Mouse (Mus musculus) frontal cortex, postnatal 10 days (tissue): ENCODE measurements around the gene Bpifc.

Source experiments
- DNase-seq, 2 experiments: peaks; one replicate each; pipeline ENCODE4 v3.0.0; 2022; ENCODE audit warnings: low spot score in 2 of 2, mixed read lengths in 1 of 2

Bpifc gene

DNA sequence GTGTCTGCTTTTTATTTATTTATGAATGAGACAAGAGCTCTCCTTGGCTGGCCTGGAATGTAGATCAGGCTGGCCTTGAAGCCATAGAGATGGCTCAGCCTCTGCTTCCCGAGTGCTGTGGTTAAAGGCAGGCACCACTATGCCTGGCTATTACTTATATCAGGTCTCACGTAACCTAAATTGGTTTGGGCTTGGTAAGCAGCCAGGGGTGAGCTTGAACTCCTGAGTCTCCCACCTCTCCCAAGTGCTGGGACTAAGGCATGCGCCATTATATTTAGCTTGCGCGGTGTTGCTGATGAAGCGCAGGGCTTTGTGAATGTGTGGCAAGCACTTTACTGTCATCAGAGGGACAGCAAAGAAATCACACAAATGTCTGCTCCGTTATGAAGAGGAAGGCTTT, 6.1 kb upstream of the Bpifc start:
- DNase-seq: no peak

DNA sequence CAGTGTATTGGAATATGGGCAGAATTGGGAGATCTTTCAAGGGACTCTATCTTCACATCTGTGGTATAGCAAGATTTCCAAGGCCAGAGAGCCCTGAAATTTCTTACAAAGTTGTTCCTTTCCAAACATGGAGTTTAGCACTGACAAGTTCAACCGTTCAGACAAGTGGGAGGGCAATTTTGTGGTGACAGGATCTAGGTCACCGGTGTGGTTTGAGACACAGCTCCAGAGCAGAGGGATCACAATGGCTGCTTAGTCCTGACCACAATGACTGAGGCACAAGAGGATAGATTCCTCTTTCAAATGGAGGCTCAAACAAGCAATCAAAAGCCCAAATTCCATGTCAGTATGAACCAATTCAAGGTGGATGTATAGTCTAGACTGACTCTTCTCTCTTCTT, 523 bp downstream of the Bpifc start:
- DNase-seq: no peak

DNA sequence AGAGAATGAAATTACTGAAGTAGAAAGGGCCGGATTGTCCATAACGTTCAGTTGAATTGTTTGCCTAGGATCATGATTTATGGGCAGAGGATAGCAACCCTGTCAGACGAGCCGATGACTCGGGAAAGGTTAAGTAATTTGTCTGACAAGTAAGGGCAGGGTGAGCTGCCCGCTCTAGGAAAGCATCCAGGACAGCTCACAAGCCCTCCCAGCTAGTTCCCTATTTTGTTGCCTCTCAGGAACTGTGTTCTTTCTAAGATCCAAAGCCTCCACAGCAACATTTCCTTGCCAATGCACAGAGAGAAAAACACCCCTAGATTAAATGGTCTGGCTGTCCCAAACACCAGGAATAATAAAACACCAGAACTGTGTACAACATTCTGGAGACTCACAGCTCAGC, 1.1 kb downstream of the Bpifc start:
- DNase-seq: no peak

DNA sequence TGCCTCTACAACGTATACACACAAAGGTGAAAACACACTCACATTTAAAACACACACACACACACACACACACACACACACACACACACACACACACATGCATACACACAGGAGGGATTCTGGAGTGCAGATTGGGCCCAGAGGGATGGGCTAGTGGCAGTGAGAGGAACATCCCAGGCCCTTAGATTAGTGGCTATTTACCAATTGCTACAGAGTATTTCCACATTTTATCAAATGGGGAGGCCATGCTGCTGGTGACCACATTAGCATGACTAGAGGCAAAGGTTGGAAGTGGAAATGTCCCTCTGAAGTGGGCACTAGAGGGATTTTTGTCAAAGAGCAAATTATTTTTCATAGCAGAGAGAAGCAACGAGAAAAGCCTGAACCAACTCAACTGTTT, 2.0 kb downstream of the Bpifc start:
- no peak for DNase-seq

DNA sequence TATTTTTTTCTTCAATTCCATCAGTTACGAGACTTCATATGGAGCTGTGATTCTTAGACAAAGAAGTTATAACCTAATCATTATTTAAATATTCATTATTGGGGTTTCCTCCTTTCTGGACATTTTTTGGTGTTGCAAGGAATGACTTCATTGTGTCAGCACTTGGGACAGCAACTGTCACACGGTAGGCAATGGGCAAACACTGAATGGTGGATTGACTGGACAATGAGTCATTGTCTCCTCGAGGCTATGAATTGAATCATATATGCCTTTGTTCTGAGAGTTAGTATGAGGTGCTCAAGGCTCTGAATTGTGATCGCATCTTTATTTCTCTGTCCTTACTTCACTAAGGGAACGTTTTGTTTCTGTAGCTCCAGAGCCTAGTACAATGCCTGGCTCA, 5.2 kb downstream of the Bpifc start:
- no peak for DNase-seq

DNA sequence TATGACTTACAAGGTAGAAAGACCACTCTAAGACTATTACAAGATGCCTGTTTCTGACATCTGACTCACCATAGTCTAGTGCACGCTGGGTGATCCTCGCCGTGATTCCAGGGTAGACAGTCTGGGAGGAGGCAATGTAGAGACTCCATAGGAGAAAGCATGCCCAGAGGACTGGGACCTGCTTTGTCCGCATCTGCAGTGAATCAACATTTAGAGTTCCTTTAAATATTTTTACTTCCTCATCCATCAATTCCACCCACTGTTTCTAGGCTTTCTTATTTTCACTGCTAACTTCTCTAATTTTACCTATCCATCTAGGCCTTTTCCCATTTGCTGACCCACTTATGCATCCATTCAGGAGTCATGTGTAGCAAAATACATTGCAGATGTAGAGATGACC, 11.2 kb downstream of the Bpifc start:
- DNase-seq: no peak

DNA sequence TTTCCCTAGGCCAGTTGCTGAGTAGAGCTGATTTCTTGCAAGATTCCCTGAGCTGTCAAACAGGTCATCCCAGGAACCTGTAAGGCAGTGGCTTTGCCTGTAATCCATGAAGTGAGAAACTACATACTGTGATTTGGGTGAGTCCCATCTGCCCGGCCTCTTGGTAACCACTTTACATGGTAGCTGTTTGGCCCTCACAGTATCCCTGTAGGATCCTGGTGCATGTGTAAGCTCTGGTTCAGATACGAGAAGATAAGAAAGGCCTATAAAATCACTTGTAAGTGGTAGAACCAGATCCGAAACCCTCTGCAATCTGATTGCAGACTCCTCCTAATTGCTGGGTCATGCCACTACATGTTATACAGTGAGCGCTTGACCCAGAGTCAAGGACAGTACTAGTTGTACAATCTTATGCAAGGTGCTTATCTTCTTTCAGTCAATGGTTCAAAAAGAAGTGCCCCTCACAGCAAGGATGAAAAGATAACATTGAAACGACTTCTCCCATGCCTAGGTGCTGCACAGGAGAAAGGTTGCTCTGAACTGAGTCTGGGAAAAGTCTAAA, 17.1 kb downstream of the Bpifc start:
- DNase-seq: no peak

DNA sequence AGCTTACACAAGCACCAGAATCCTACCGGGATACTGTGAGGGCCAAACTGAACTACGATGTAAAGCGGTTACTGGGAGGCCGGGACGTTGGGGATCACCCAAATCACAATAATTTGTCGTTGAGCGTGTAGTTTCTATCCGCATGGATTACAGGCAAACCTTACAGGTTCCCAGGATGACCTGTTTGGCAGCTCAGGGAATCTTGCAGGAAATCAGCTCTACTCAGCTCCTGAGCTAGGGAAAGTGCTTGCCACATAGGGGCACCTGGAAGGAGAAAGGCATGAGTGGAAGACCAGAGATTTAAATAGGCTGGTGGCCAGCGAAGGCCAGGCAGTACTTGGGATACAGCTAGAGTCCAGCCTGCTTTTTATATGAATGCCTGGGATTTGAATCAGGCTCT, 17.9 kb downstream of the Bpifc start:
- no peak for DNase-seq

DNA sequence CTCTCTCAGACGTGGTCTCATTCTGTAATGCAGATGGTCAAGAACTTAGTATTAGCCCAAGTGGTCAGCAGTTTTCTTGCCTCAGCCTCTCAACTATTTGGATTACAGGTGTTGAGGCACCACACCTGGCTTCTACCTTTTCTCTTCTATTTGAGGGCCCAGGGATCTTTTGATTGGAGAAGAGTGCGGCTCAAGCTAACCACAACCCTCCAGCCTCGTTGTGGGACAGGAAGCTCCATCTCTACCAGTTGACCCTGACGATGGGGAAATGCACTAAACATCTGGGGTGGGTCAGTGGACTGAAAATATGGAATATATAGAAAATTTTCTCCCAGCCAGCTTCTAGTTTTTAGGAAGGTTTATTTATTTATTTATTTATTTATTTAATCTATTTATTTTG, 19.3 kb downstream of the Bpifc start:
- DNase-seq: no peak

DNA sequence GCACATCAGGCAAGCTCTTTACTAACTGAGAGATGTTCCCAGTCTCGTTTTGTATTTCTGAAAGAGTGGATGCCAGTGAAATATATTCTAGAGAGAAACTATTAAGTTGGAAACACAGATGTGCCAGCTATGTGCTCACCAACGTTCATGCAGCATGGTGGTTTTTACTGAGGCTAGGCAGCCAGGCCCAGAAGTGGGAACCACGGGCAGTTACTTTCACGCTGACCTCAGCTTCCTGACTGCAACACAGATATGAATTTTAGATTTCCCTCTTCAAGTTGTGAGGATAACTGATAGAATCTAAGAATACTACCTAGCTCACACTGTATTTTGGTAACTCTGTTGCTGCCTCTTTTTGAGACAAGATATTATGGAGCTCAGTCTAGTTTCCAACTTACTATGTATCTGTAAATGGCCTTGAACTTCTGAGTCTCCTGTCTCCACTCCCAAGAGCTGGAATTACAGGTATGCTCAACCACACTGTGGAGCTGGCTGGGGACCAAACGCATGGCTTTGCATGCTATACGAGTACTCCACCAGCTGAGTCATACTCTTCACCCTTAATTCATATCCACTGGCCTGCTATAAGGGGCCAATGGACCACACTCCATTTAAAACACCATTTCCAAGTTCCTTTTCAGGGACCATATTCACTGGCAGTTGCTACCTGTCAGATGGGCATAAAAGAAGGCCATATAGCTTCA, 22.1 kb downstream of the Bpifc start:
- DNase-seq: no peak

DNA sequence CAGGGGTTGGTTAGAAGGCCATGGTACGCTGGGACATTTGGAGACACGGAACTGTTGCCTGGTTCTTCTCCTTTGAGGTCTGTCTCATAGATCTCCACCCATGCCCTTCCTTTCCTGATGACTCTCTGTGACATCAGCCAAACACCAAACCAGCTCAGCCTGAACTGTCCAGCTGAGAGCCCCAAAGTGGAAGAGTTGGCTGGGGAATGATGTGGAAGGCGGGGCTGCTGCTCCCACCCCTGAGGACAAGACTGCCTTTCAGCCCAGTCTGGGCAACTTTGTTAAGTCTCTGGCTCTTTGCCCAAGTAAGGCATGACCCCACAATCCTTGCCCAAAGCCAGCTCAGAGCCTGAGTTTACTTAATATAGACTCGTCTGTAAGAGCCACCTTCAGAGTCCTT, 38.8 kb downstream of the Bpifc start:
- peak; percentile 16 to 32 for DNase-seq

DNA sequence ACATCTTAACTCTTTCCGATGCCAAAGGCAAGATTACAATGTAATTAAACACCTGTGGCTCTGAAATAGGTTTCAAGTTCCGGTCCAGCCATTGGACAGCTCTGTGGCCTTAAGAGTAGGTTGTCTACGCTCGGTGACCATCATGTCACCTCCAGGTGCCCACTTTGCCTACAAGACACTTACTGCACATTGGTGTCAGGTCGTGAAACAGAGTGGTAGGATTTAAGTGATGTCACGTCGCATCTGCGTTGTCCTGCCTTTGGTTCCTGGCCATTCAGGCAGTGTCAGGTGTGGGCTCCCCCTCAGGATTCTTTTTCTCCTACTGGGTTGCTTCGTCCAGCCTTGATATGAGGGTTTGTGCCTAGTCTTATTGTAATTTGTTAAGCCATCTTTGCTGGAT, 39.9 kb downstream of the Bpifc start:
- no peak for DNase-seq

DNA sequence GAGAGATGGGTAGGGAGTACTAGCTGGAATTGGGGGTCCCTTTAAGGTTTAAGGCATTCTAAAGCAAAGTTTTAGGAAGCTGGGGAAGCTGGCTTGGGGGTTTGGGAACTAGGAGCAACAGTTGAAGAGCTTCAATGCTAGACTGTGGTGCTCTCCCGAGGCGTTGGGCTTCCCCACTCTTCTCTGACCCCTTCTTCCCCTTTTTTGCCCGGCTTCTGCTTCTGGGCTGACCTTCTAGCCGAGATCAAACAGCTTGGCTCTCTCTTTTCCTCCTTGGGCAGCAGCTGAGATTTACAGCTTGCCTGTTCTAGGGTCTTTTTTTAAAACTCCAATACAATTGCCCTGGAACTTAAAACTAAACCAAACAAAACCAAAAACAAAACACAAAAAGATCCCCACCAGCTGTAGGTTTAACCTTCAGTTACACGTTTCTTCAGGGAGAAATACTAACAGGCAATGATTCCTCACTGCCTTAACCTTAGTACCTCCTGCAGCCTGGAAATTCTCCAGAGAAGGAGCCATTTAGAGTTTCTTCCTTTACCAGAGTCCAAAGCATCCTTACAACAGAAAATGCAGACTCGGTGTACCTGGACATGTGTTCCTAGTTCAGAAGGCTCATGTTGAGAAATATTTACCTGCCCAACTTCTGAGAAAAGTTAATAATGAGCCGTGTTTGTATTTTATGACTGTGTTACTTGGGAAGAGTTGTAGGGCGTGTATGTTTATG, 41.6 kb downstream of the Bpifc start:
- DNase-seq: no peak

DNA sequence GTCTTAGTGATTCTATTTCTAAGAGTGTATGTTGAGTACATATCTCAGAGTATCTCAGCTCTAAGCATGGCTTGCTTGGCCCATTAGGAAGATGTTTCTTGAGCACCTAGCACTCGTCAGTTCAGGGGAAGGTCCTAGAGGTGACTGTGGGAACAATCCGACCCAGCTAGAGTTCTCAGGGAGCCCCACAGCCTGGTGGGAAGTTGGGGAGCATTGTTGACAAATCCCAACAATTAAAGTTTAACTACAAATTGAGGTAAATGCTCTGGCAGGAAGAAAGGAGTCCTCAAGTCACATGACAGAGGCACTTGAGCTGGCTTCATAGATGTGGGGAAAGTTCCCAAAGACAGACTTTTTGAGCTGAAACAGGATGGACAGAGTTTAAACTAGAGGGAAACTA, 43.0 kb downstream of the Bpifc start:
- DNase-seq: no peak

DNA sequence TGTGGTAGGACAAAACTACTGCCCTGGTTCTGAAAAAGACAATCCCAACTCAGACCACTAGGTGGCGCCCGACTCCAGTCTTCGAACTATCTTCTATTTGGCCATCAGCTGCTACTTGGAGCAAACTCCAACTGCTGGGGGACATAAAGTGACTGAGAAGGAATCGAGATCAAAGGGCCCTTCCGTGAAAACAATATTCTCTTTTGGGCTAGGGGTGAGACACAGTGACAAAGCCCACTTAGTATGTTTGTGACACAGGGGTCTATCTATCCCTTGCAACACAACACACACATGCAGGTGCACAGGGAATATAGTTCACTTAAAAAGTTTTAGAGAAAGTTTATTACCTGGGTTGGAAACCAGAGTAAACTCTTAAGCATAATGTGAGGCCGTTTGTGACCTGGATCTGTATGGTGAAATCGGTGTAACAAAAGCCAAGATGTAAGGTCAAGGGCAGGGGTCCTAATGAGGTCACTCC, 43.5 kb downstream of the Bpifc start:
- peak; percentile 61 to 84 for DNase-seq

DNA sequence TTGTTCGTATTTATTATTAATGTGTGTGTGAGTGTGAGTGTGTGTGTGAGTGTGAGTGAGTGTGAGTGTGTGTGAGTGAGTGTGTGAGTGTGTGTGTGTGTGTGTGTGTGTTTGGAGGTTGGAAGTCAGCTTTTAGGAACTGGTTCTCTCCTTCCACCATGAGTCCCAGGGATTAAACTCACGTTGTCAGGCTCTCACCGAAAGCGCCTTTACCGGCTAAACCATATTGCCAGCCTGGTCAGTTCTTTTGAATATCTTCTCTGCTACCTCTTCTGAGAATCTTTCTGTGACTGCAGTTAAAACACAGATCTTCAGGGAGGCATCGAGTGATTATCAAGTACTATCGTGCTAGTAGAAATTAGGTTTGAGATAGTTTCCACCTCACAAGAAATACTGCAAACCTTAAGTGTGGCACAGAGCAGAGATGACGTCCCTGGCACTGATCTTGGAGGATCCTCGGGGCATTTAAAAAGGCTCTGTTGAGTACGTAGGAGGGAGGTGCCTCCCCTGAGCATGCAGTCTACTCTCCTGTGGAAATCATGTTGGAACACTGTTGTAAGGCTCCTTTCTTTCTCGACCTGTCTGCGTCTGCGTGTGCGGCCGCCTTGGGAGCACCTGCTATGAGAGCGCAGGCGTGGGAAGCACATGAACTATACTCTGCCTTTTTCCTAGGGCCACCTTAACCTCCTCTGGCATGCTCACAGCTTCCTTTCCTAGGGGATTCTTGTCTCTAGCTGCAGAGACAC, 44.1 kb downstream of the Bpifc start:
- no peak for DNase-seq

DNA sequence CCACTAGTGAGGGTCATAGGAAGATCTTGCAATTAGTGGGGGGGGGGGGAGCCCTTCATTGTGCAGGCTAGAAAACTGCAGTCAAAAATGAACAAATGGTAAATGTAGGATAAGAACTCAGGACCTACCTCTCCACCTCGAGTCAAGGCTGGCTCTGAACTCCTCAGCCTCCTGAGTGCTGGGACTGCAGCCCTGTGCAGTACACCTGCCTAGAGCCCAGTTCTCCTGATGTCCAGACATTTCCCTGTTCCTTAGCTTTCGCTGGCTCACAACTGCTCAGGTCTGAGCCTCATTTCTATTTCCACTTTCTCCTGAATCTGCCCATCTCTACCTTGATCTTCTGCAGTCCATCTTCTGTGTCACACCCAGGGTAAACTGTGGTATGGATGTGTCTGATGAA, 45.2 kb downstream of the Bpifc start:
- DNase-seq: no peak

DNA sequence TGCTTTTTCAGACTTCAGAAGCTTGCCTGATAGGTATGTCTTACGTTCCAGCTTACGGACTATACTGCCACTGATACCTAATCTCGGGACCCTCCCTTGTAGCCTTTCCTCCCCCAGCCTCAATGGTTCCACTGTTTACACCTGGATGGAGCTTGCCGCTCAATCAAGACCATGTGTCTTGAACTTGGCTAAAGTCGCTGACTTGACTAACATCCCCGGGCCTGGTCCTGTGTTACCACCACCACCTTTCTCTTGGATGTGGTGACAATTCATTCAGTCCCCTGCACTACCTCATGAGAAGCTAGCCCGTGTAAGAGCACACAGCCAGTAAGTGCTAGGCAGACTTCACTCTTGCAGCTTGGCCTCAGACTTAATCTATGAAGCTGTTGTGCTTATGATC, 47.4 kb downstream of the Bpifc start:
- DNase-seq: no peak

DNA sequence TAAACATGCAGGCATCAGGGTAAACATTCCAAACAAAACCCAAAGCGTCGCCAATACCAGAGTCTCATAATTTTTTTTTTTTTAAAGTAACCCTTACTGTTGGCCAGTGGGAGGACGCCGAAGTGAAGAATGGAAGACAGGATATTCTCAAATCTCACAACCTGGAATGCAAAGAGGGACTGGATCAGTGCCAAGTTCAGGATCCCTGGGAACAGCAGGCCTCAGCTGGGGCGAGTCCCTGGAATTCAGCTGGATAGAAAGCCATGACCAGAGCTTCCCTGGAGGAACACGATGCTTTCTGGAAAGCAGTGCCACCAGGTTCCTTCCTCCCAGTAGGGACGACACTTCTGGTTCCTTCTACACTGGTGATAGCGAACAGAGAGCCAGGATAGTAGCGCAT, 48.8 kb downstream of the Bpifc start:
- no peak for DNase-seq

DNA sequence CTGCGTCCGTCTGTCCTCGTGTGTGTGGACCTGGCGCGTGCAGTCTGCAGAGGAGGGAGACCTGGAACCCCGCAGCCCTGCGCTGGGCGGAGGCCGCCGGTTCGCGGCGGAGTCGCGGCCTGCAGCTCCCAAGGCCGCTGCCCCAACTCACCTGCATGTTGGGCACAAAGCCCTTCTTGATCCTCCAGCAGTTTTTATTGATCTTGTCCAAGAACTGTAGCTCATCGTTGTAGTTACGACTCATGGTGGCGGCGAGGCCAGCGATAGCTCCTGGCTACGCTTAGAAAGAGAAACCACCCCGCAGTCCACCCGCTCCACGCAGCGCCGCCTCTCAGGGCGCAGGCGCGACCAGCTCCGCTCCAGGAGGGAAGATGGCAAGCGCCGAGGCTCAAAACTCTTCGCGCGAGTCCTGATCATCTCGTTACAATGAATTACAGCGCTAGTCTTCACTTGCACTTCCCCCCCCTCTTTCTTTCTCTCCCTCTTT, 54.2 kb downstream of the Bpifc start, which contains the start of gene Rtcb:
Gene Rtcb (minus strand): TSS at position 360 of the 487 bp plus-strand sequence.
- peak; percentile 91 to 97 for DNase-seq

DNA sequence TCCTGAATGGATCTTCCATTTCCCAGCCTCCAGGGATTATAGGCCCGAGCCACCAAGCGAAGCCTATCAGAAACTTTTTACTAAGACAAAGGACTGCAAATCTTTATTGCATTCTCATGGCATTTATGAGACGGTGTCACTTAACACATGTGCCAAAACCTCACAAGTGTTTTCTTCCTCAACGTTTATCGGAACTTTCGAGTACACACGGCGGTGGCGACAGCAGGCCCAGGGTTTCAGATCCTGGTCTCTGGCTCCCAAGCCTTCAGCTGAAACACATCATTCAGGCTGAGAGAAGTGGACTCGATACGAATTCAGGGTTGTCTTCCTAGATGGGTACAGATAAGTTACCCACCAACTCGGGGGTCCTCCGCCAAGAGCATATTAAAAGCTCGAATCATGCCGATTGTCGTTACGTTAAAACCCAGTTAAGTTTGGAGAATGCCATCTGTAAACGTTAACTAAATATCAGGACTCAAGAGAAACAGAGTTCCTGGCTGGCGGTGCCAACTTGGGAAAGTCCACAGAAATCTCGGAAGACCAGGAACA, 54.8 kb downstream of the Bpifc start:
- no peak for DNase-seq

DNA sequence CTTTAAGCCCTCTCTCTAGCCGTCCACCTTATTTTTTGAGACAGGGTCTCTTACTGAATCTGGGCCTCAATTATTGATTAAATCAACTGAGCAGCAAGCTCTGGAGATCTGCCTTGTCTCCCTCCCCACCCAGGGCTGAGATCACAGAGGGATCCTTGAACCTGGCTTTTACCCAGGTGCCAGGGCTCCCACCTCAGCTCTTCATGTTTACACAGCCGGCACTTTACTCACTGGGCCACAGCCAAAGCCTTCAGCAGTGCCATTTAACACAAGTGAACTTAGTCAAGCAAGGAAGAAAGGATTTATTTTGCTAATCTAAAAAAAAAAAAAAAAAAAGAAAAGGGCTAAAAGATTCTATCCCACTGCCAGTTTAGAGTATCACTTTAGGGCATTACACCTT, 57.3 kb downstream of the Bpifc start:
- DNase-seq: no peak
